Mouse (Mus musculus) forebrain, embryonic 15.5 days (tissue): Measurements from ENCODE around the gene Sort1. TPM values are rescaled to one million over a fixed set of nuclear protein-coding genes. Genes with fewer than 3 reads are reported as not detected.
A peak's percentile ranks its signal among the peaks of the same experiment; 100 is the strongest.

Source experiments
- ATAC-seq: fragments of 200-750 bp; cut with Nextera tagmentation; replicated peaks from 2 replicates; pipeline ENCODE4 v1.8.0; 2017; ENCODE audit warnings: mild to moderate bottlenecking, moderate TSS enrichment, moderate library complexity
- H3K27ac ChIP-seq: fragments of 300-500 bp; sonication (generic); replicated peaks from 2 replicates; pipeline ENCODE4 v1.5.1; 2015; ENCODE audit warnings: mild to moderate bottlenecking, inconsistent platforms
- H3K27me3 ChIP-seq: fragments of 300-500 bp; sonication (generic); 2 replicates; pipeline ENCODE4 v1.6.1; 2015; ENCODE audit warnings: inconsistent platforms
- H3K36me3 ChIP-seq: fragments of 300-500 bp; sonication (generic); 2 replicates; pipeline ENCODE4 v1.6.1; 2015; ENCODE audit warnings: mild to moderate bottlenecking, inconsistent platforms
- H3K4me1 ChIP-seq: fragments of 300-500 bp; sonication (generic); 2 replicates; pipeline ENCODE4 v1.6.1; 2015; ENCODE audit warnings: inconsistent platforms
- H3K4me2 ChIP-seq: fragments of 300-500 bp; sonication (generic); replicated peaks from 2 replicates; pipeline ENCODE4 v1.6.1; 2015; ENCODE audit warnings: mild to moderate bottlenecking, inconsistent platforms
- H3K4me3 ChIP-seq: fragments of 300-500 bp; sonication (generic); 2 replicates; pipeline ENCODE4 v1.5.1; 2015; ENCODE audit warnings: mild to moderate bottlenecking, inconsistent platforms
- H3K9ac ChIP-seq: fragments of 300-500 bp; sonication (generic); replicated peaks from 2 replicates; pipeline ENCODE4 v1.6.1; 2015; ENCODE audit warnings: mild to moderate bottlenecking, inconsistent platforms
- H3K9me3 ChIP-seq: fragments of 300-500 bp; sonication (generic); 2 replicates; pipeline ENCODE4 v1.6.1; 2016; ENCODE audit warnings: inconsistent platforms
- WGBS: fragments of 180-500 bp; shearing (Covaris S2); methylation state at CpG from one replicate; pipeline ENCODE4 v1.1.7; 2015; ENCODE audit warnings: mixed read lengths; 5-methylcytosine and 5-hydroxymethylcytosine counted together
- polyA plus RNA-seq: library from polyadenylated mRNA; unstranded; fragments of >200 nt; fragmentation: Nextera tagmentation; extraction: Ambion mirVana; gene quantifications from 2 replicates; pipeline ENCODE4 v1.2.1, GENCODE M21; 2015

Gene Sort1
- polyA plus RNA-seq, 1 experiment from 2014 or later, result 25.7 TPM

- WGBS, result 89% methylated on average over 9 of the region's 9 CpGs
- H3K4me2 ChIP-seq, result no peak overlapping the region
- ATAC-seq, result no peak
- no peak overlapping the region for H3K27ac ChIP-seq
- peaks cover 92% of the 10 kb centered on the region for H3K36me3 ChIP-seq
- H3K4me1 ChIP-seq, result no peaks in the 10 kb centered on the region
- H3K9ac ChIP-seq, result no peak overlapping the region
- H3K9me3 ChIP-seq, result no peaks in the 10 kb centered on the region
- H3K4me3 ChIP-seq, result no peak overlapping the region
- H3K27me3 ChIP-seq, result no peaks in the 10 kb centered on the region
Observed at GRCm38 (mm10) chr3:108348376-108348775, 64.5 kb downstream of the Sort1 start.

- Histone ChIP-seq H3K9me3 (no peaks in the 10 kb centered on the region), H3K4me3 (no peak overlapping the region), H3K27me3 (no peaks in the 10 kb centered on the region), H3K4me2 (no peak overlapping the region), H3K4me1 (peaks cover 18% of the 10 kb centered on the region), H3K36me3 (peaks cover 76% of the 10 kb centered on the region), H3K27ac (no peak overlapping the region), H3K9ac (no peak overlapping the region)
- ATAC-seq, result no peak
- WGBS, result 93% methylated on average over 3 of the region's 3 CpGs
Observed at GRCm38 (mm10) chr3:108355245-108355644, 71.4 kb downstream of the Sort1 start.

GRCm38 (mm10) chr3:108357051-108357450 is 73.2 kb downstream of the Sort1 start:
- no peak overlapping the region for H3K9ac ChIP-seq
- peaks cover 58% of the 10 kb centered on the region for H3K36me3 ChIP-seq
- WGBS, result 92% methylated on average over 10 of the region's 10 CpGs

GRCm38 (mm10) chr3:108358445-108358844 is 74.6 kb downstream of the Sort1 start:
- WGBS, result 74% methylated on average over 6 of the region's 6 CpGs
- Histone ChIP-seq H3K27me3 (no peaks in the 10 kb centered on the region), H3K9ac (no peak overlapping the region), H3K4me1 (peaks cover 24% of the 10 kb centered on the region), H3K36me3 (peaks cover 48% of the 10 kb centered on the region), H3K4me3 (no peak overlapping the region), H3K27ac (peak overlapping the region; percentile 35), H3K4me2 (no peak overlapping the region), H3K9me3 (no peaks in the 10 kb centered on the region)
- ATAC-seq, result 0 out of 2 replicates have a peak, but pooled peaks have one; percentile 42

More at GRCm38 (mm10) chr3:108357051-108357450, 73.2 kb downstream of the Sort1 start:
- Histone ChIP-seq H3K4me3 (no peak overlapping the region), H3K27me3 (no peaks in the 10 kb centered on the region), H3K4me2 (no peak overlapping the region), H3K9me3 (no peaks in the 10 kb centered on the region), H3K4me1 (peaks cover 23% of the 10 kb centered on the region), H3K27ac (0 out of 2 replicates have a peak overlapping the region, but pooled peaks have one; percentile 35)
- no peak for ATAC-seq

- Histone ChIP-seq H3K36me3 (peaks cover 23% of the 10 kb centered on the region), H3K9me3 (no peaks in the 10 kb centered on the region), H3K9ac (no peak overlapping the region), H3K4me2 (no peak overlapping the region), H3K4me1 (peaks cover 29% of the 10 kb centered on the region), H3K4me3 (no peak overlapping the region), H3K27ac (no peak overlapping the region), H3K27me3 (no peaks in the 10 kb centered on the region)
- WGBS, result 9% methylated on average over 7 of the region's 7 CpGs
- ATAC-seq, result no peak
Observed at GRCm38 (mm10) chr3:108360894-108361293, 77.0 kb downstream of the Sort1 start.

- ATAC-seq, result peak; percentile 29; the same call in 1 of the 2 replicates
- peaks cover 20% of the 10 kb centered on the region for H3K4me1 ChIP-seq
- no peaks in the 10 kb centered on the region for H3K27me3 ChIP-seq
- peak overlapping the region; percentile 9 for H3K27ac ChIP-seq
- H3K4me2 ChIP-seq, result no peak overlapping the region
- H3K9ac ChIP-seq, result no peak overlapping the region
- no peaks in the 10 kb centered on the region for H3K36me3 ChIP-seq
- 69% methylated on average over 3 of the region's 3 CpGs for WGBS
- H3K9me3 ChIP-seq, result no peaks in the 10 kb centered on the region
- H3K4me3 ChIP-seq, result no peak overlapping the region
Observed at GRCm38 (mm10) chr3:108363626-108364025, 79.7 kb downstream of the Sort1 start.

GRCm38 (mm10) chr3:108364270-108364995 is 80.6 kb downstream of the Sort1 start, which contains the start of gene Mybphl:
Gene Mybphl, plus strand, starts transcription at chr3:108364911.
- no peak within 1 kb of the TSS for H3K4me3 ChIP-seq
- H3K9ac ChIP-seq, result no peak within 1 kb of the TSS
- no peaks in the 10 kb centered on the region for H3K9me3 ChIP-seq
- 82% methylated on average over 9 of the region's 9 CpGs for WGBS
- H3K36me3 ChIP-seq, result no peaks in the 10 kb centered on the region
- H3K4me2 ChIP-seq, result no peak within 1 kb of the TSS
- no peaks in the 10 kb centered on the region for H3K27me3 ChIP-seq
- H3K27ac ChIP-seq, result peak within 1 kb of the TSS; percentile 9
- ATAC-seq, result no peak
- H3K4me1 ChIP-seq, result peaks cover 12% of the 10 kb centered on the region

- H3K4me2 ChIP-seq, result peak overlapping the region; percentile 19
- 0 out of 2 replicates have a peak, but pooled peaks have one; percentile 23 for ATAC-seq
- H3K4me1 ChIP-seq, result 0 out of 2 replicates have a peak, but pooled peaks cover 6% of the 10 kb centered on the region
- 61% methylated on average over 9 of the region's 9 CpGs for WGBS
- H3K36me3 ChIP-seq, result no peaks in the 10 kb centered on the region
- no peak overlapping the region for H3K9ac ChIP-seq
- no peaks in the 10 kb centered on the region for H3K27me3 ChIP-seq
- H3K27ac ChIP-seq, result no peak overlapping the region
- H3K4me3 ChIP-seq, result peak overlapping the region; percentile 4; the same call in 1 of the 2 replicates
- H3K9me3 ChIP-seq, result no peaks in the 10 kb centered on the region
Observed at GRCm38 (mm10) chr3:108367173-108367572, 83.3 kb downstream of the Sort1 start.

GRCm38 (mm10) chr3:108367828-108368227 is 83.9 kb downstream of the Sort1 start:
- Histone ChIP-seq H3K4me2 (no peak overlapping the region), H3K27me3 (no peaks in the 10 kb centered on the region), H3K36me3 (no peaks in the 10 kb centered on the region), H3K4me1 (0 out of 2 replicates have a peak, but pooled peaks cover 6% of the 10 kb centered on the region), H3K27ac (no peak overlapping the region), H3K4me3 (no peak overlapping the region), H3K9me3 (no peaks in the 10 kb centered on the region), H3K9ac (no peak overlapping the region)
- ATAC-seq, result no peak
- WGBS, result 83% methylated on average over 3 of the region's 3 CpGs

- Histone ChIP-seq H3K27ac (no peak overlapping the region), H3K4me3 (no peak overlapping the region), H3K36me3 (no peaks in the 10 kb centered on the region), H3K4me2 (no peak overlapping the region), H3K27me3 (no peaks in the 10 kb centered on the region), H3K9ac (no peak overlapping the region), H3K4me1 (0 out of 2 replicates have a peak, but pooled peaks cover 2% of the 10 kb centered on the region), H3K9me3 (no peaks in the 10 kb centered on the region)
- WGBS, result 81% methylated on average over 5 of the region's 5 CpGs
- no peak for ATAC-seq
Observed at GRCm38 (mm10) chr3:108368721-108369120, 84.8 kb downstream of the Sort1 start.

- H3K27me3 ChIP-seq, result no peaks in the 10 kb centered on the region
- H3K36me3 ChIP-seq, result no peaks in the 10 kb centered on the region
- no peak overlapping the region for H3K4me2 ChIP-seq
- WGBS, result 64% methylated on average over 3 of the region's 3 CpGs
- no peak overlapping the region for H3K4me3 ChIP-seq
- H3K9ac ChIP-seq, result no peak overlapping the region
- no peak overlapping the region for H3K27ac ChIP-seq
- no peaks in the 10 kb centered on the region for H3K9me3 ChIP-seq
- ATAC-seq, result no peak
- no peaks in the 10 kb centered on the region for H3K4me1 ChIP-seq
Observed at GRCm38 (mm10) chr3:108372274-108372673, 88.4 kb downstream of the Sort1 start.

- Histone ChIP-seq H3K9me3 (no peaks in the 10 kb centered on the region), H3K4me1 (no peaks in the 10 kb centered on the region), H3K4me2 (no peak overlapping the region), H3K9ac (no peak overlapping the region), H3K27ac (no peak overlapping the region), H3K36me3 (no peaks in the 10 kb centered on the region), H3K4me3 (no peak overlapping the region), H3K27me3 (no peaks in the 10 kb centered on the region)
- no peak for ATAC-seq
- WGBS, result 89% methylated on average over 3 of the region's 3 CpGs
Observed at GRCm38 (mm10) chr3:108372691-108373090, 88.8 kb downstream of the Sort1 start.
